Mouse (Mus musculus) skeletal muscle tissue, adult 2 months (tissue): ENCODE results near the gene Slc2a8.
"Not testable (repeated sequence)": the region's sequence is repeated elsewhere in the genome, so short reads cannot be mapped to it uniquely, and the experiment has no call there.

Experiments
- DNase-seq: peaks from one replicate; pipeline ENCODE4 v3.0.0-alpha.2; 2012; ENCODE audit warnings: low read depth, low spot score

Gene Slc2a8

DNA sequence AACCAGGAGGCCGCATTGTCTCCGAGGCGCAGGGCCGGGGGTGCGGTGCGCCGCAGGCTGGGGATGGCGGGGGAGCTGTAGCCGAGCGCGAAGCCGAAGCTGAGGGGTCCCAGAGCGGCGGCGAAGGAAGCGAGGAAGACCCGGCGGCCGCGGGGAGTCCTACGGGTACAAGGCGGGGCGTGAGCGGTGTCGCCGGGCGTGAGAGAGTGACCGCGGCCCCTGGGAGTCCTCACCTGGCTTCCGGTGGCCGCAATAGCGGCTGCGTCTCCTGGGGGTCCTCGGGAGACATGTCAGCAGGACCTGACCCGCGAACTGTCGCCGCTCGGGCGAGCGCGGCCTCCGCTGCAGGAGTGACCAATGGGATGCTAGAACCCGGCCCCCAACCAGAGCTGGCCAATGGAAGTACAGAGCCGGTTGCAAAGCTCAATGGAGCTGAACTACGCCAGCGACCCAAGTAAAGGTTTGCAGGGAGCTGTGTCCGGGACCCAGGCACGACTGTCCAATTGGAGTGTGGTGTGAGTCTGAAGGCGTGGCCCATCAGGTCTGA, at the start of gene Slc2a8:
Slc2a8 (minus strand) TSS at position 359 of the 547 bp plus-strand sequence.
- DNase-seq, result peak; percentile 95

DNA sequence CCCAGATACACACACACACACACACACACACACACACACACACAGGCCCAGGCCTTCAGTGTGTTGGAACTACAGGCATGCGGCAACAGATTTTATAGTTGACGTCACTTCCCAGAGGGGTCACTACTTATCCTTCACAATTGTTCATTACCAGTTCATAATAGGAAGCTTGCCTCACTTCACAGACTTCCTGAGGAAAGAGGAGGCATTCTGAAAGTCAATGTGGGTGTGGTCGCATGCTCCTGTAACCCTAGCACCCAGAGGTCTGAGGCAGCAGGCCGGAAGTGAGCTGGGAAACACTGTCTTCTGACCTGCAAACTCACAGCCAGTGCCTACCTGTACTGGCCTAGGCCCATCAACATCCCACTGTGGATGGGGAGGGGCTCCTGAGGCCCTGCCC, 43.2 kb upstream of the Slc2a8 start:
- DNase-seq, result no peak

- no peak for DNase-seq
These were observed 42.7 kb upstream of the Slc2a8 start for GRCm38 (mm10) chr2:33024564-33024963.

GRCm38 (mm10) chr2:33022846-33023245, 41.0 kb upstream of the Slc2a8 start:
- DNase-seq, result no peak

DNA sequence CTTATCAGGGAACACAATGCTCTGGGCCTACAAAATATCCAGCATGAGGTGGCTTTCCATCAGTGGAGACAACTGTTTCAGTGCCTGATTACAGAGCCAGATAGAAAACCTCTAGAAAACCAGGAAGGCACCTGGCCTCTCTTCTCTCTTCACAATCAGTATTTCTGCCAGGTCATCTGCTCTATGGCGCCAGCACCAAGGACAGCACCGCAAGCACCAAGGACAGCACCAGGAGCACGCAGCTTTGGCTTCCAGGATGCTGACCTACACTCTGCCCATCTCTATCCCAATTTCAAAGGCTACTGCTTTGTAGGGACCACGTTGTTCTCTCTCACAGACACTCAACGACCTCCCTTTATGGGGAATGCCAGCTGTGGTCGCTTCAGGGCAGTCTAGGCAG, 36.1 kb upstream of the Slc2a8 start:
- no peak for DNase-seq

GRCm38 (mm10) chr2:33017191-33017590, 35.3 kb upstream of the Slc2a8 start:
- no peak for DNase-seq

- no peak for DNase-seq
These were observed 33.0 kb upstream of the Slc2a8 start for GRCm38 (mm10) chr2:33014877-33015276.

GRCm38 (mm10) chr2:33009055-33009454, 27.2 kb upstream of the Slc2a8 start:
- not testable (repeated sequence) for DNase-seq

DNA sequence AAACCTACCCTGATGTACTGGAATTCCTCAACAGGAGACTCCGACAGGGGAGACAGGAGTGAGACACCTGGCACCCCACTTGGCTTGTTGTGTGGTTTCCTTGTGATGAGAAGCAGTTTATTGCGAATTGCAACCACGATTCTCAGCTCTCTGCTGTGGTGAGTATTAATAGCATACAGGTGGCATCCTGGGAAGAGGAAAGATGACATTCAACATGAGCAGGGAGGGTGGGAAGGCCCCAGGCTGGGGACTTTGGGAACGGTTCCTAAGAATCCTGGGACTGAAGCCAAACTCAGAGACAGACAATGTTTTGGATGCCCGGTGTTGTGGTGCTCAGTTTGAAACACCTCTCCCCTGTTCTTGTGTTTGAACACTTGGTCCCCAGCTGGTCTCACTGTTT, 23.2 kb upstream of the Slc2a8 start:
- no peak for DNase-seq

DNA sequence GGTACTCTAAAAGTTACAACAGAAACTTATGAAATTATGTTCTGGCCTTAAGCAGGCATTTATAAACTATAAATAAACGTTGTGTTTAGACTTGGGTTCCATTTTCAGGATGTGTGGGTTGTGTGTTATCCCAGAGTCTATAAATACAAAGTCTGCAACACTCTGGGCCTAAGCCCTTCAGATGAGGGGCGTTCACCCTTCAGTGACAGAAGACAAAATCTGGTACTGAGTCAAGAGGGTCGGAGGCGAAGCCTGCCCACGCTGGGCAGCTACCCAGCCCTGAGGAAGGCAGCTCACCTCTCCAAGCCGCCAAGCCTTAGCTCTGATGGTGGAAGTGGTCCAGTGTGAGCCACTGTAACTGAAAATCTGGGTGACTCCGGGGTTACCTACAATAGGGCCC, 20.3 kb upstream of the Slc2a8 start:
- DNase-seq, result no peak

DNA sequence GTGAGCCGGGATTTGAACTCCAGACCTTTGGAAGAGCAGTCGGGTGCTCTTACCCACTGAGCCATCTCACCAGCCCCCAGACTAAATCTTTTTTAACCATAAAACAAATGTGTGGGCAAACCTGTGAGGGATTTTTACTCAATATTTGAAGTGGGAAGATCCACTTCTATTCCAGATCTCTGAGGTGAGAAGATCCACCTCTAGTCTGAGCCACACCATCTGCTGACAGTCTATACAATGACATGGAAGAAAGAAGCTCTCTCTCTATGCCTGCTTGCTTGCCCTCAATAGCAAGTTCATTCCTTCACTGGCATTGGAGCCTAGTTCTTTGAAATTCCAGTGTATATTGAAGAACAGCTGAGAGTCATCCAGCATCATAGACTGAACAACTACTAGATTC, 17.9 kb upstream of the Slc2a8 start:
- DNase-seq, result no peak

- DNase-seq, result no peak
These were observed 15.9 kb upstream of the Slc2a8 start for GRCm38 (mm10) chr2:32997792-32998191.

DNA sequence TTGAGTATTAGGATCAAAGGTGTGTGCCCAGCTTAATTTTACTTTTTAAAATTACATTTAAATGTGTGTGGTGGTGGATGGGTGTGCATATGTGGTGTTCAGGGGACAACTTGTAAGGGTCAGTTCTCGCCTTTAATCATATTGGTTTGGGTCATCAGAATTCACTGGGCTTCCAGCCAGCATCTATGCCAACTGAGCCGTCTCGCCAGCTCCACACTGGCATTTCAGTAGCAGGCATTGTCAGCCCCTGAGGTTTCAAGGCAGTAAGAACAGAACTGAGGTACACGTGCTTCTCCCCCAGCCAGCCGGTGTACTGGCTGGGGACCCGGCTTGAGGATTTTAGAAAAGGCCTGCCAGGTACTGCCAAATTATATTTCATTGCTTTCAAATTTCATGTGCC, 15.2 kb upstream of the Slc2a8 start:
- no peak for DNase-seq

DNA sequence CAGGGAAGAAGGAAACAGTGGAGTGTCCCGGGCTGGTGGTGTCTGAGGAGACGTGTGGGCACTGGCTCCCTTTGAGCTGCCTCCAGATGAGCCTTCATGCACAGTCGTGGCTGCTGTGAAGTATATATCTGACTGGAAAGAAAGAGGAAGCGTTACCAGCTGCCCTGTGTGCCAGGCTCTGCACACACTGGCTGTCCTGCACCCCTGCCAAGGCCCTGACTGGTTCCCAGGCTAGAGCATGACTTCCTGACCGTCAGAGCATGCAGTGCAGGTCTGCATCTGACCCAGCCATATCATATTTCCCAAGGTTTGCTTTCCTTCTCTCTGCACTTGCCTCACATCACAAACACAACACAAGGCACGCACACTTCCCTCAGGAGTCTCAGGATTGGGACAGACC, 10.2 kb upstream of the Slc2a8 start:
- DNase-seq, result no peak

DNA sequence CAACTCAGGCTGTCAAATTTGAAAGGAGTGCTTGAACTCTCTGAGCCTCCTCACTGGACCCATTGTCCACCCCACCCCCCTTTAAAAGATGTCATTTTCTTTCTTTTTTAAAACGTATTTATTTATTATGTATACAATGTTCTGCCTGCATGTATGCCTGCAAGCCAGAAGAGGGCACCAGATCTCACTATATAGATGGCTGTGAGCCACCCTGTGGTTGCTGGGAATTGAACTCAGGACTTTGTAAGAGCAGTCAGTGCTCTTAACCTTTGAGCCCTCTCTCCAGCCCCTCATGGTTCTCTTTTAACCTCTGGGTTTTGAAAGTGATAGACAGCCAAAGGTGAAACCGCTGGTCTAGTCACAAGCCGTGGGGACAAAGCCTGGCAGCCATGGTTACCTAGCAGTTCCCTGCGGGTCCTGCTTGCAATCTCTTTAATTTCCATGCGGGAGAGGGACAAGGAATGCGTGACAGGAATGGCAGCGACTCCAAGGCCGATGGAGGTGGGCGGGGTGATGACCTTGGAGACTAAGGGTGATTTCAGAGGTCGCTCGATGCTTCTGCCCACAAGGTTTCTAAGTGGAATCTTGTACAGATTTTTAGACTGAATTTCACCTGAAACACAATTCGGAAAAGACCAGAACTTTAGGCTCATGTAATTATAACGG, 8.4 kb upstream of the Slc2a8 start:
- no peak for DNase-seq

DNA sequence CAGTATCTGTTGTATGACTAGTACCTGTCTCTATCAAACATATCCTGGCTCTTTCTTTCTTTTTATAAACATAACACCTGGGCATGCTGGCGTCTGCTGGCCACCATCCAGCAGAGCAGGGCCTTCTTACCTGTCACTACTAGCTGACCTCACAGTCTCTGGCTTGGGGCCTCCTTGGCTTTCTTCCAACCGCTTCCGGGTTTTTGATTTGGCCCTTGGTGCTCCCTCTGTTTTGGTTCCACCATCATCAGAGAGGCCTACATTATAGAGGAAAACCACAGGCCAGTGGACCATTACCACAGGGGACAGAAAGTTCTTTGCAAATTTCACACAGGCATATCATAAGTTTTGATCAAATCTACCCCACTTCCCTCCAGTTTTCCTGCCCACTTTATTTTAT, 7.5 kb upstream of the Slc2a8 start:
- DNase-seq, result no peak

DNA sequence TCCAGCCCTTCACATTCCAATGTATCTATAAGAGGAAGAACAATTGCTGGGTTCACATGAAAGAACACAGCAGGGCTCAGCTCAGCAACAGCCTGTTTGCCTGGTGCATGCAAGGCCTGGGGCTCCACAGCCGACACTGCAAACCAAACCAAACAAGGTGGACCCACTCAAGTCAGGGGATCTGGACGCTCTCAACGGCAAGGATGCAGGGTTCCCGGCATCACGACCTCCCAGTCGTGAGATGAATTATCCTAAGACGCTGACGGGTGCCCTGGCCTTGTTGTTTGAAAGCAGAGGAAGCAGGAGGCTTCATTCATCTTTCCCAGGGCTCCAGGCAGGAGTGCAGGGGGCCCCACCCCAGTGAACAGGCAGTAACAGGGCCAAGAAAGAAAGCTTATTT, 4.0 kb upstream of the Slc2a8 start:
- no peak for DNase-seq

- no peak for DNase-seq
These were observed 1.7 kb upstream of the Slc2a8 start for GRCm38 (mm10) chr2:32983617-32984016.

DNA sequence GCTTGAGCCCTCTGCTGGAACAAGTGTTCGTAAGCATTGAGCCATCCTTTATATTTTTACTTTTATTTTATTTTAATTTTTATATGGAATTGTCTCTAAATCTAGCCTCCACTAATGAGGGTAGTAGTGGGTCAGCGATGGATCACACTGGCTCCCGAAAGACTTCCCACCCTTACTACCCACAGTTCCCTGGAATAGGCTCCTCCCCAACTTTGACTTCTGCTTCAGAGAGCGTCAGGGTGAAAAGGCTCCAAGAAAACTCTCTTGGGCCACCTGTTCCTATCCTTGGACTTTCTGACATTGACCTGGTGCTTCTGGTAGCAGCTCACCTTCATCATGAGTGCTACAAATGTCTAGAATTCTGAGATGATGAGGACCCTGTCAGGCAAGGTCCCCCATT, 817 bp upstream of the Slc2a8 start:
- DNase-seq, result no peak

DNA sequence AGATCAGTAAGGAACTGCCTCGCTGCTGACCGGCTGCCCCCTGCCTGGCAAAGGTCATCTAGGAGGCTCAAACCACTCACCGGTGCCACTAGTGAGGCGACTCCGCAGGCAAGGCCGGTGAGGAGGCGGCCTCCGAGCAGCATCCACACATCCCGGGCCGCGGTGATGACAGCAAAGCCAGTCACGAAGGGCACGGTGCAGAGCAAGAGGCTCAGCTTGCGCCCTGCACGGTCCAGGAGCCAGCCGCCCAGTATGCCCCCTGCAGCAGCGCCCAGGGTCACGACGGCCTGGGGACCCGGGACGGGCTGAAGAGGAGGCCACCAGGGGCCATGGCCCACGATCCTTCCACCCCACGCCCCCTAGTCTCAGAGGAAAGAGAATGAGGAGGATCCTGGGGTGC, 602 bp downstream of the Slc2a8 start:
- no peak for DNase-seq

DNA sequence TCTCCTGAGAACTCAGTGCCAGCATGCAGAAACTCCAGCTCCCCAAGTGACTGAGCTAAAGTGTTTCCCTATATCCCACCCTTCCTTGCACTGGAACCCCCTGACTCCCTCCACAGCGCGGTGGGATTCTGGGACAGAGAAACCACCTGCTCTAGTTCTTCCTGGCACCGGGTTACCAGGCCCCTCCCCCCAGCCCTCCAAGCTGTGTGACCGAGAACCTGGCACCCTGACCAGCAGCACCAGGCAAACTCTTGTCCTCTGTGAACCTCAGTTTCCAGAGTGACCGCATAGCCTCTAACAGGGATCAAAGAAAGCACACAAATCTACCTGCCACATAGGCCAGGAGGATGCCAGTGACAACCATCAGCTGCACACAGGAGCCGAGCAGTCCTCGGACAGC, 2.2 kb downstream of the Slc2a8 start:
- no peak for DNase-seq

DNA sequence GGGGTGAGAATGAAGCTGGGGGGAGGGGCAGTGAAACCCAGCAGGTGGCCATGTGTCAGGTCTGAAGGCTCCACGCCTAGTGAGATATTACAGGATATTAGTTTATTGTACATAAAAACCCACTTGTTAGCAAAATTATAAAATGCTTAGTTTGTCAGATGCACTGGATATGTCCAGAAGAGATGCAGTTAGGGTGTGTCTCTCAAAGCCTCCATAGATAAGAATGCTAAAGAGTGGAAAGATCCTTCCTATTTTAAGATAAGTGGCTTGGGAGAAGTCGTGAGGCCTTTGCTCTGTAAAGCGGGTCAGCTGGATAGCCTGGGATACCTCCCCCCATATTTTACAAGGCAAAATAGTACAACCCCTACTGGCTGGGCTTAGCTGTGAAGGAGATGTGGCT, 3.2 kb downstream of the Slc2a8 start:
- no peak for DNase-seq

GRCm38 (mm10) chr2:32977114-32977513, 4.8 kb downstream of the Slc2a8 start:
- DNase-seq, result no peak

DNA sequence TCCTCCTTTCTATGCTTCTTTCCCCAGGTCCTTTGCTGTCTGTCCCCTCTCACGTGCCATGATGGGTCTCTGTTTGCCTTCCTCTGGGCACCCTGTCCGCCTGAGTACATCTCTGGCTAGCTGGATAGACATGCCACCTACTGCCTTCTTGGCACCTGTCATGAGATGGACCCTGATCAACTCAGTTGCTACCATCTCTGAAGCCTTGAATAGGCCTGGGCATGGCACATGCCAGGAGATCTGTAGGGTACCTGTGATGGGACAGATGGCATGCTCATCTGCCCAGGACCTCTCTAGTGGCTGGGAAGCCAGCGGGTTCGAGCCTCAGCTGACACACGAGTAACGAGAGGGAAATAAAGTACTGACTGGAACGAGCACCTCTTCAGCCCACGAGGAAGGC, 7.7 kb downstream of the Slc2a8 start:
- no peak for DNase-seq
